In the genomic region with DNA sequence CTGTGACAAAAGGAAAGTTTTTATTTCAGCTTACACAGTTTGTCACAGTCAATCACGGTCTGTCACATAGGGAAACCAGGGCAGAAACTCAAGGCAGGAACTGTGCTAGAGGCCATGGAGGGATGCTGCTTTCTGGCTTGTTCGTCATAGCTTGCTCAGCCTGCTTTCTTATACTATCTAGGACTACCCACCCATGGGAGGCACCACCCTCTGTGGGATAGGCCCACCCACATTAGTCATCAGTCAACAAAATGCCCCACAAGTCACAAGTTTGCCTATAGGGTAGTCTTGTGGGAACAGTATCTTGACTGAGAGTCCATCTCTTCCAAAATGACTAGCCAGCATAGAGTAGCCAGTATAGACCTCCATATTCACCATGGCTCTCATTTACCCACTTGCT, we compare ENCODE assay signal across 25 mouse cellular contexts.
"Had no signal": no experiment of that assay in that cellular context is flagged by ENCODE, and none has a peak within 500 bp of the region (broad histone marks: within the 10 kb centered on the region; RNA-seq: fewer than 3 reads in every experiment).

No protein-coding gene starts in this region.

- ATAC-seq: hindbrain, postnatal 0 days; intestine, embryonic 16.5 days had no signal

- H3K27ac ChIP-seq: gastrocnemius, adult 2 months; heart, adult 2 months; heart, embryonic 13.5 days; heart, embryonic 15.5 days; hindbrain, embryonic 13.5 days; hindbrain, embryonic 15.5 days; hindbrain, postnatal 0 days; kidney, embryonic 15.5 days; kidney, postnatal 0 days; limb, embryonic 13.5 days; limb, embryonic 15.5 days had no signal

- H3K9ac ChIP-seq: heart, embryonic 13.5 days; heart, embryonic 15.5 days; hindbrain, embryonic 13.5 days; hindbrain, embryonic 15.5 days; kidney, embryonic 15.5 days; limb, embryonic 13.5 days; limb, embryonic 15.5 days had no signal

- H3K9me3 ChIP-seq: heart, embryonic 13.5 days; heart, embryonic 15.5 days; hindbrain, embryonic 13.5 days; hindbrain, embryonic 15.5 days; kidney, embryonic 15.5 days; limb, embryonic 13.5 days; limb, embryonic 15.5 days had no signal

- H3K27me3 ChIP-seq: heart, embryonic 13.5 days; heart, embryonic 15.5 days; hindbrain, embryonic 13.5 days; hindbrain, embryonic 15.5 days; kidney, embryonic 15.5 days; limb, embryonic 13.5 days; limb, embryonic 15.5 days had no signal

- H3K4me2 ChIP-seq: heart, embryonic 11.5 days; heart, embryonic 13.5 days; heart, embryonic 15.5 days; hindbrain, embryonic 13.5 days; hindbrain, embryonic 15.5 days; kidney, embryonic 15.5 days; limb, embryonic 13.5 days; limb, embryonic 15.5 days had no signal

- H3K4me3 ChIP-seq: gastrocnemius, adult 2 months; heart, adult 2 months; heart, embryonic 13.5 days; heart, embryonic 15.5 days; hindbrain, embryonic 13.5 days; hindbrain, embryonic 15.5 days; kidney, embryonic 15.5 days; limb, embryonic 13.5 days; limb, embryonic 15.5 days had no signal

- H3K36me3 ChIP-seq: heart, embryonic 15.5 days; hindbrain, embryonic 15.5 days had no signal

- DNase-seq: gastrocnemius, adult 2 months; gastrocnemius, postnatal 10 days; gastrocnemius, postnatal 25 days; heart, adult 2 months; heart, postnatal 14 days; heart, postnatal 36 days; kidney, adult 11 months; kidney, adult 2 months; kidney, adult 9 months; kidney, postnatal 14 days; kidney, postnatal 36 days; layer of hippocampus, adult 9-11 months; layer of hippocampus, postnatal 36 days; left cerebral cortex, postnatal 4 days had no signal
